Mouse (Mus musculus): ENCODE data around the gene Snx29. TPM values are rescaled to one million over a fixed set of nuclear protein-coding genes. Genes with fewer than 3 reads are reported as not detected.

Gene Snx29
- polyA plus RNA-seq, 1 experiment = 8.4 TPM

DNA sequence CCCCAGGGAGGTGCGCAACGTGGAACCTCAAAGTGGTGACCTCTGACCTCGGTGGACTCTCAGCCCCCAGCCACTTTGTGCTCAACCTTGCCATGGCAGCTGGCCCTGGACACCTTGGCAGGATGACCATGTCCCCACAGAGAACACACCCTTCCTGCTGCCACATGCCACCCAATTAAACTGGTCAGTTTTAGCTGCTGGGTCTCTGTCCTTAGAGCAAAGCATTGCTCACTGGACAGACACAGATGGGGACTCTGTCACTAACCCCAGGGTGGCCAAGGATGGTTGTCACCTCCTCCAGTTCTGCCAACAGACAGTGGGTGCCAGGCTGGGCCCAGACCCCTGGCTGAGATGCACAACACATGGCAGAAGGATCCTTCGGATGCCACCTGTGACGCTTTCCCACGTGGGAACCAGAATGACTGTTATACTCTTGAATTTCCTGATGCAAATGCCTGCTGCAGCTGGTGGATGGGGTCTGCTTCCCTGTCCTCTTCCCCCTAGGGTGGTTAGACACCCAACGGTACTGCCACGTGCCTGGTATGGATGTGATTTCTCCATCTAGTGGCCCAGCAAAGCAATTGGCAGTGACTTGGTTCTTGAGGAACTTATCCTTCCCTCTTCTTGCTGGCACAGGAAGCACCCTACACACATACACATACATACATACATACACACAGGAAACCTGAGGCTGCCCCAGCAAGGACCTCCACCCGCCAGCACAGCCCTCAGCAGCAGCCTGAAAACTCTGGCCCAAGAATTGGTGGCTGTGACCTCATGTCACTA lies 432.8 kb downstream of the Snx29 start:
- TF ChIP-seq CTCF (IDR thresholded peaks at IDR 0.05; ENCODE audit: borderline replicate concordance, insufficient read depth, low read depth, low read length) = no peak
- TF ChIP-seq POLR2A (IDR thresholded peaks at IDR 0.05; ENCODE audit: borderline replicate concordance, insufficient read depth, low read length) = no peak
- Histone ChIP-seq H3K27ac (ENCODE audit: insufficient read depth, low read length) (no peak overlapping the region), H3K4me3 (replicated peaks; ENCODE audit: insufficient read depth, low read depth, low read length) (no peak overlapping the region), H3K4me1 (ENCODE audit: control insufficient read depth, insufficient read depth, low read length) (peaks cover 10% of the 10 kb centered on the region), H3K27me3 (ENCODE audit: control insufficient read depth, insufficient read depth, low read length) (no peaks in the 10 kb centered on the region)
- WGBS = 51% methylated on average over 9 of the region's 9 CpGs
- DNase-seq = peak in 1 of 2 experiments; percentile 14

DNA sequence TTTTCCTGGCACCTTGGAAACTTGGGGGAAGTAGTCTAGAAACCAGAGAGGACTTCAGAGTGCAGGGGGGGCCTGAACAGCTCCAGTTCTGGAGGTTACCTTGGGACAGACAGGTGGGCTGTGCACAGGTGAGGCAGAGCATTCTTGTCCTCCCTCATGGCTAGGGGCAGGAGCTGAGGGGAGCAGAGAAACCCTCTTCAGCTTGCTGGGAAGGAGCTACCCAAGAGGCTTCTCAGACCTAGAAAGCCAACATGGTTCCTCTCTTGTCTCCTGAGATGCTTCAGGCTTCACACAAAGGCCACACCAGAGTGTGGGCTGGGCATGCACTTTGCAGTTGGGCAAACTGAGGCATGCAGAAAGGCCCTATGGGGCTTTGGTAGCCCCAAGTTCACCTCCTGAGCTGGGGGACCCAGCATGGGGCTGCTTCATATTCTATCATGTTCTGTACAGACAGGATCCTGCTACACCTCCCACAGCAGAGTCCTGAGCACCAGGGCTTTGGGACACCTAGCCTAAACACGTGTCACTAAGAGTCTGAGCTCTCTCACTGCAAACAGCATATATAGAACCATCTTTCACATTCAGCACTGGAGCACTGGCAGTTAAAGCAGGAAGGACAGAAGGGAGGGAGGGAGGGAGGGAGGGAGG lies 434.0 kb downstream of the Snx29 start:
- H3K4me1 ChIP-seq (ENCODE audit: control insufficient read depth, insufficient read depth, low read length) = peaks cover 10% of the 10 kb centered on the region
- no peak for TF ChIP-seq POLR2A (IDR thresholded peaks at IDR 0.05; ENCODE audit: borderline replicate concordance, insufficient read depth, low read length)
- TF ChIP-seq CTCF (IDR thresholded peaks at IDR 0.05; ENCODE audit: borderline replicate concordance, insufficient read depth, low read depth, low read length) = no peak
- no peak overlapping the region for H3K27ac ChIP-seq (ENCODE audit: insufficient read depth, low read length)
- WGBS = 78% methylated on average over 1 of the region's 1 CpGs
- DNase-seq = peak in 1 of 2 experiments; percentile 7
- no peaks in the 10 kb centered on the region for H3K27me3 ChIP-seq (ENCODE audit: control insufficient read depth, insufficient read depth, low read length)
- no peak overlapping the region for H3K4me3 ChIP-seq (replicated peaks; ENCODE audit: insufficient read depth, low read depth, low read length)

GRCm38 (mm10) chr16:11757471-11757870 lies 434.8 kb downstream of the Snx29 start:
- H3K27me3 ChIP-seq (ENCODE audit: control insufficient read depth, insufficient read depth, low read length) = no peaks in the 10 kb centered on the region
- no peak overlapping the region for H3K27ac ChIP-seq (ENCODE audit: insufficient read depth, low read length)
- no peak overlapping the region for H3K4me3 ChIP-seq (replicated peaks; ENCODE audit: insufficient read depth, low read depth, low read length)
- peaks cover 10% of the 10 kb centered on the region for H3K4me1 ChIP-seq (ENCODE audit: control insufficient read depth, insufficient read depth, low read length)
- TF ChIP-seq POLR2A (IDR thresholded peaks at IDR 0.05; ENCODE audit: borderline replicate concordance, insufficient read depth, low read length) (no peak), CTCF (IDR thresholded peaks at IDR 0.05; ENCODE audit: borderline replicate concordance, insufficient read depth, low read depth, low read length) (no peak)
- peak in 1 of 2 experiments; percentile 3 for DNase-seq
- WGBS = 92% methylated on average over 8 of the region's 8 CpGs

DNA sequence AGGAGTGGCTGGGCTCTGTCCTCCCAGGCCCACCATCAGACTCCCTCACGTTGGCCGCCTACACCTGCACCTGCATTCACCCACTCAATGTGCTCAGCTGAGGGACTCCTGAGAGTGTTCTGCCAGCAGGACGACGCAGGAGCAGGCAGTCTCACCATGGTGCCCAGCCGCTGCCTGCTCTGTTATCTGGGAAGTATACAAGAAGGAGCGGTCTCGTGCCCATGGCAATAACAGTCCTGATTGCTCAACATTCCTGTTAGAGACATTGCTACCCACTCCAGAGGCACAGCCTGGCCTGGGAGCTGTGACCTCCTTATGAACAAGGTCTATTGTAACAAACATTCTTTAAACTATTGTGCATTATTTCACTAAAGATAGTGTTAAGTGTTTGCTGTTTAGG lies 435.2 kb downstream of the Snx29 start:
- Histone ChIP-seq H3K4me1 (ENCODE audit: control insufficient read depth, insufficient read depth, low read length) (peaks cover 10% of the 10 kb centered on the region), H3K4me3 (replicated peaks; ENCODE audit: insufficient read depth, low read depth, low read length) (no peak overlapping the region), H3K27ac (ENCODE audit: insufficient read depth, low read length) (no peak overlapping the region), H3K27me3 (ENCODE audit: control insufficient read depth, insufficient read depth, low read length) (no peaks in the 10 kb centered on the region)
- WGBS = 76% methylated on average over 7 of the region's 7 CpGs
- TF ChIP-seq CTCF (IDR thresholded peaks at IDR 0.05; ENCODE audit: borderline replicate concordance, insufficient read depth, low read depth, low read length) = no peak
- no peak for TF ChIP-seq POLR2A (IDR thresholded peaks at IDR 0.05; ENCODE audit: borderline replicate concordance, insufficient read depth, low read length)
- no peak for DNase-seq

DNA sequence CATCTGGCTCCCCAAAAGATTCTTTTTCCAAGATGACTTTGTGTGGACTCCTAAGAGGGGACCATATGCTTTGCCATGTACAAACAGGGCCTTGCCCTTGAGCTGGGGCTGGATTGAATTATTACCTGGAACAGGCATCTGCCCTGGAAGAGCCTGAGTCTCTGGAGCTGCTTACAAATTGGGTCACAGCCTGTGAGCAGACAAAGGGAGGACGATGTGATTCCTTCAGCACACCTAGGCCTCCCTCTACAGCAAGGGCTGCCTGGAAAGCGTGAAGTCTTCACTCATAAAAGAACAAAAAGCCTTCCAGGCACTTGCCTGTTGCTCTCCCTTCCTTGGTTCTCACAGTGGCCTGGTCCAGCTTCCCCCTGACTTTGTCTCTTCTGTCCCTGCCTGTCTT lies 449.6 kb downstream of the Snx29 start:
- peak in 1 of 2 experiments; percentile 21 for DNase-seq
- no peak overlapping the region for H3K27ac ChIP-seq (ENCODE audit: insufficient read depth, low read length)

GRCm38 (mm10) chr16:11774321-11774720 lies 451.6 kb downstream of the Snx29 start:
- Histone ChIP-seq H3K27ac (ENCODE audit: insufficient read depth, low read length) (no peak overlapping the region), H3K4me3 (replicated peaks; ENCODE audit: insufficient read depth, low read depth, low read length) (no peak overlapping the region), H3K4me1 (ENCODE audit: control insufficient read depth, insufficient read depth, low read length) (peaks cover 7% of the 10 kb centered on the region), H3K27me3 (ENCODE audit: control insufficient read depth, insufficient read depth, low read length) (no peaks in the 10 kb centered on the region)
- DNase-seq = no peak
- WGBS = 74% methylated on average over 1 of the region's 1 CpGs
- TF ChIP-seq CTCF (IDR thresholded peaks at IDR 0.05; ENCODE audit: borderline replicate concordance, insufficient read depth, low read depth, low read length) = no peak
- no peak for TF ChIP-seq POLR2A (IDR thresholded peaks at IDR 0.05; ENCODE audit: borderline replicate concordance, insufficient read depth, low read length)

More for the DNA sequence above, 449.6 kb downstream of the Snx29 start:
- 55% methylated on average over 2 of the region's 2 CpGs for WGBS
- H3K4me1 ChIP-seq (ENCODE audit: control insufficient read depth, insufficient read depth, low read length) = no peaks in the 10 kb centered on the region
- TF ChIP-seq CTCF (IDR thresholded peaks at IDR 0.05; ENCODE audit: borderline replicate concordance, insufficient read depth, low read depth, low read length) (no peak), POLR2A (IDR thresholded peaks at IDR 0.05; ENCODE audit: borderline replicate concordance, insufficient read depth, low read length) (no peak)
- H3K4me3 ChIP-seq (replicated peaks; ENCODE audit: insufficient read depth, low read depth, low read length) = no peak overlapping the region
- H3K27me3 ChIP-seq (ENCODE audit: control insufficient read depth, insufficient read depth, low read length) = no peaks in the 10 kb centered on the region

DNA sequence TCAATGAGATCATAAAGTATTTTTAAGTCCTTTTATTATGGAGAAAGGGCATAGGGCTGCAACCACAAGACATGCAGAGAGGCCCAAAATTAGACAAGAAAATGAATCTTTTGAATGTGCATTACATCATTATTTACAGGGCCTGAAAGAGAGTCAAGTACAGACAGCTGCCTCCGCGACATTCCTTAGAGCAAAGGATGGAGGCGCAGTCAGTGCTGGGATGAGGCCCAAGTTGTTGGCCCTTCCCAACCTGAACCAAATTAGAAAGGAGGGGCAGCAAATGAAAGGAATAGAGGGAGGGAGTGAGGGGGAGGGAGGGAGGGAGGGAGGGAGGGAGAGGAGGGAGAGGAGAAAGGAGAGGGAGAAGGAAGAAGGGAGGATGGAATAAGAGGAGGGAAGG lies 453.8 kb downstream of the Snx29 start:
- DNase-seq = no peak
- peaks cover 10% of the 10 kb centered on the region for H3K4me1 ChIP-seq (ENCODE audit: control insufficient read depth, insufficient read depth, low read length)
- no peak overlapping the region for H3K4me3 ChIP-seq (replicated peaks; ENCODE audit: insufficient read depth, low read depth, low read length)
- 64% methylated on average over 3 of the region's 3 CpGs for WGBS
- no peak overlapping the region for H3K27ac ChIP-seq (ENCODE audit: insufficient read depth, low read length)
- H3K27me3 ChIP-seq (ENCODE audit: control insufficient read depth, insufficient read depth, low read length) = no peaks in the 10 kb centered on the region
- TF ChIP-seq POLR2A (IDR thresholded peaks at IDR 0.05; ENCODE audit: borderline replicate concordance, insufficient read depth, low read length) (no peak), CTCF (IDR thresholded peaks at IDR 0.05; ENCODE audit: borderline replicate concordance, insufficient read depth, low read depth, low read length) (no peak)

DNA sequence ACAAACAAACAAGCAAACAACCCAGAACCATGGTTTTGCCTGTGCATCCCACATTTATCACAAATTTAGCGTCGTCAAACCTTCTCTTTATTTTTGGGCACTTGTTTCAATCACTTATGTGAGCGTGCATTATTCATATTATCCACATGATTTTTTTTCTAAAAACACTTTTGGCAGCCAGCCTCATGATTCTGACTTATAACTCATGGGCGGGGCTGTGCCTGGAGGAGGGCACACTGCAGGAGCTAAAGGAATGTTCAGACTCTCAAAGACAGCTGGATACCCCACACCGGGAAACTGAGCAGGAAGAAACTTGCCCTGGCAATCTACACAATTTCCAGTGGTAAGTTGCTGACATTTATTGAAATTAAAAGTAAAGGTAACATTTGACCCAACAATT lies 455.5 kb downstream of the Snx29 start:
- DNase-seq = peak in 1 of 2 experiments; percentile 9
- TF ChIP-seq CTCF (IDR thresholded peaks at IDR 0.05; ENCODE audit: borderline replicate concordance, insufficient read depth, low read depth, low read length) = no peak
- TF ChIP-seq POLR2A (IDR thresholded peaks at IDR 0.05; ENCODE audit: borderline replicate concordance, insufficient read depth, low read length) = no peak
- 78% methylated on average over 5 of the region's 5 CpGs for whole genome bisulfite sequencing
- no peaks in the 10 kb centered on the region for H3K27me3 ChIP-seq (ENCODE audit: control insufficient read depth, insufficient read depth, low read length)
- H3K27ac ChIP-seq (ENCODE audit: insufficient read depth, low read length) = no peak overlapping the region
- H3K4me3 ChIP-seq (replicated peaks; ENCODE audit: insufficient read depth, low read depth, low read length) = no peak overlapping the region
- H3K4me1 ChIP-seq (ENCODE audit: control insufficient read depth, insufficient read depth, low read length) = peaks cover 10% of the 10 kb centered on the region
